Mouse (Mus musculus): ENCODE results near the gene Dock10. TPM values are rescaled to one million over a fixed set of nuclear protein-coding genes. Genes with fewer than 3 reads are reported as not detected.

Dock10 gene
- polyA plus RNA-seq, 1 experiment from 2014 or later: 2.9 TPM

DNA sequence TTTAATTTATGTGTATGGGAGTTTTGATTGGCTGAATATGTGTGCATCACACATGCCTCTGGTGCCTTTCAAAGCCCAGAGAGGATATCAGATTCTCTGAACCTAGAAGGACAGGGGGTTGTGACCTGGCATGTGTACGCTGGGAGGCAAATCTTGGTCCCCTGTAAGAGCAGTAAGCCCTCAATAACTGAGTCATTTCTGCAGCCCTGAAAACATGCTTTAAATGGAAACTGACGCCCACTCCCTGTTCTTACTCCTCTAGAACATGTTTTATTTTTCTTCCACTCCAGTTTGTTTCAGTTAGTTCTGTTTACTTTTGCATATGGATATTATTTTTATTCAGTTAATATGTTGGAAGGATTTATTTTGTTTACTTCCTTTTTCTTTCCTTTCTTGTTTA lies 139.2 kb downstream of the Dock10 start:
- 77% methylated on average over 2 of the region's 2 CpGs for WGBS

GRCm38 (mm10) chr1:80616671-80617070 lies 141.7 kb downstream of the Dock10 start:
- Histone ChIP-seq H3K9me3 (ENCODE audit: control insufficient read depth, low read length) (no peaks in the 10 kb centered on the region), H3K4me1 (ENCODE audit: control insufficient read depth, insufficient read depth, low read length) (no peaks in the 10 kb centered on the region), H3K27me3 (ENCODE audit: control insufficient read depth, insufficient read depth, low read length) (no peaks in the 10 kb centered on the region), H3K36me3 (ENCODE audit: control insufficient read depth, insufficient read depth, low read length) (no peaks in the 10 kb centered on the region), H3K4me2 (no peak overlapping the region), H3K9ac (ENCODE audit: low read length) (no peak overlapping the region), H3K4me3 (ENCODE audit: low read depth, low read length) (no peak overlapping the region), H3K27ac (ENCODE audit: low read depth, low read length) (no peak overlapping the region)
- no peak for ATAC-seq (ENCODE audit: low FRiP score)
- no peak for DNase-seq (ENCODE audit: low spot score, missing footprints)
- 89% methylated on average over 5 of the region's 5 CpGs for WGBS

More for the DNA sequence above, 139.2 kb downstream of the Dock10 start:
- no peak overlapping the region for H3K4me3 ChIP-seq (ENCODE audit: low read depth, low read length)
- no peaks in the 10 kb centered on the region for H3K9me3 ChIP-seq (ENCODE audit: control insufficient read depth, low read length)
- no peak overlapping the region for H3K27ac ChIP-seq (ENCODE audit: low read depth, low read length)
- H3K4me2 ChIP-seq: no peak overlapping the region
- H3K36me3 ChIP-seq (ENCODE audit: control insufficient read depth, insufficient read depth, low read length): no peaks in the 10 kb centered on the region
- DNase-seq (ENCODE audit: low spot score, missing footprints): no peak
- ATAC-seq (ENCODE audit: low FRiP score): no peak
- H3K9ac ChIP-seq (ENCODE audit: low read length): no peak overlapping the region
- no peaks in the 10 kb centered on the region for H3K4me1 ChIP-seq (ENCODE audit: control insufficient read depth, insufficient read depth, low read length)
- H3K27me3 ChIP-seq (ENCODE audit: control insufficient read depth, insufficient read depth, low read length): no peaks in the 10 kb centered on the region

DNA sequence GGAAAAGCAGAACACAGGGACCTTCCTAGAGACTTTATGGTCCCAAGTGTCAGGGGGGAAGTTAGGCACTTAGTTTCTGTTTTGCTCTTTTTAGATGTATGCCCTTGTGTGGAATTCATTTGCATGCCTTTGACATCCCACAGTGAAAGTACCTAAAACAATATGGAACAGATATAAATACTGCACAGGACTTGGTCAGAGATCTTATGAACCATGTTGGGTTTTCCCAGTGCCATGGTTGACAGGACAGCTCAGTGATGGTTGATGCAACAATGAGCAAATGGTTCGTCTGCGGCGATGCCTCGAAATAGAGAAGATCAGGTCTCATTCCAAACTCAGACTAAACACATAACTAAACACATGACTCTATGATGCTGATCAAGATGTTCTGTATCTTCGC lies 143.6 kb downstream of the Dock10 start:
- no peak overlapping the region for H3K4me2 ChIP-seq
- WGBS: 92% methylated on average over 5 of the region's 5 CpGs
- no peak overlapping the region for H3K9ac ChIP-seq (ENCODE audit: low read length)
- no peaks in the 10 kb centered on the region for H3K4me1 ChIP-seq (ENCODE audit: control insufficient read depth, insufficient read depth, low read length)
- H3K9me3 ChIP-seq (ENCODE audit: control insufficient read depth, low read length): no peaks in the 10 kb centered on the region
- H3K36me3 ChIP-seq (ENCODE audit: control insufficient read depth, insufficient read depth, low read length): no peaks in the 10 kb centered on the region
- no peak overlapping the region for H3K27ac ChIP-seq (ENCODE audit: low read depth, low read length)
- no peaks in the 10 kb centered on the region for H3K27me3 ChIP-seq (ENCODE audit: control insufficient read depth, insufficient read depth, low read length)
- ATAC-seq (ENCODE audit: low FRiP score) (no peak), DNase-seq (ENCODE audit: low spot score, missing footprints) (no peak)
- no peak overlapping the region for H3K4me3 ChIP-seq (ENCODE audit: low read depth, low read length)

- no peak for DNase-seq (ENCODE audit: low spot score, missing footprints)
- Histone ChIP-seq H3K4me1 (ENCODE audit: control insufficient read depth, insufficient read depth, low read length) (no peaks in the 10 kb centered on the region), H3K9me3 (ENCODE audit: control insufficient read depth, low read length) (no peaks in the 10 kb centered on the region), H3K4me2 (no peak overlapping the region), H3K4me3 (ENCODE audit: low read depth, low read length) (no peak overlapping the region), H3K36me3 (ENCODE audit: control insufficient read depth, insufficient read depth, low read length) (no peaks in the 10 kb centered on the region), H3K27ac (ENCODE audit: low read depth, low read length) (no peak overlapping the region), H3K27me3 (ENCODE audit: control insufficient read depth, insufficient read depth, low read length) (no peaks in the 10 kb centered on the region), H3K9ac (ENCODE audit: low read length) (no peak overlapping the region)
- no peak for ATAC-seq (ENCODE audit: low FRiP score)
- 87% methylated on average over 4 of the region's 4 CpGs for WGBS
Observed at GRCm38 (mm10) chr1:80613395-80614011, 144.8 kb downstream of the Dock10 start.

- ATAC-seq (ENCODE audit: low FRiP score) (no peak), DNase-seq (ENCODE audit: low spot score, missing footprints) (no peak)
- no peaks in the 10 kb centered on the region for H3K4me1 ChIP-seq (ENCODE audit: control insufficient read depth, insufficient read depth, low read length)
- no peak overlapping the region for H3K4me3 ChIP-seq (ENCODE audit: low read depth, low read length)
- WGBS: 82% methylated on average over 4 of the region's 4 CpGs
- no peak overlapping the region for H3K27ac ChIP-seq (ENCODE audit: low read depth, low read length)
- no peaks in the 10 kb centered on the region for H3K36me3 ChIP-seq (ENCODE audit: control insufficient read depth, insufficient read depth, low read length)
- no peaks in the 10 kb centered on the region for H3K27me3 ChIP-seq (ENCODE audit: control insufficient read depth, insufficient read depth, low read length)
- no peaks in the 10 kb centered on the region for H3K9me3 ChIP-seq (ENCODE audit: control insufficient read depth, low read length)
- H3K4me2 ChIP-seq: no peak overlapping the region
- no peak overlapping the region for H3K9ac ChIP-seq (ENCODE audit: low read length)
Observed at GRCm38 (mm10) chr1:80607546-80607945, 150.8 kb downstream of the Dock10 start.

DNA sequence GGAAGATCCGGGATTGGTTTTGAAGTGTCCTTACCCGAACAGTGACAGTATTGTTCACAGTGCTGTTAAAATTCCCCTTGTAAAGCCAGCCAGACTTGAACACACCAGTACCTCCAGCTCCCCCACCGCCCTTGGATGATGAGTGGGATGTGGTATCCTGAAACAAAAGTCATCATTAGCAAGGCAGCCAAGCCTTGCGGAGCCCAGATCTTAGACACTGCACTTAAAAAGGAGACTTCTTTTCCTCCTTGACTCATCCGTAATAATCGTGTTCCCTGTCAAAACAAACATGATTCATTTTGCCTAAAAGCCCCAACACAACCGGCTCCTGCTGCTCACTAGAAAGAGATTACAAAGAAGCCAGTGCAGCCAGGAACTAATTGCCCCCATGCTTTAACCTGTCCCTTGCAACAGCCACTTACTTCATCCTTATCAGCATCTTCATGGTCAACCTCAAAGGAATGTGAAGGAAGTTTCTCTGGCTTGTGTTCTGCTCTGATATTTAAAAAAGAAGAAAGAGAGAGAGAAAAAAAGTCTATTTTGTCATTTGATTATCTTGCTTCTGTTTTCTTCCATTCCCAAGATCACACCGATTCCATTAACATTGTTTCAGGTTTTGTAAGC lies 152.1 kb downstream of the Dock10 start:
- Histone ChIP-seq H3K4me3 (ENCODE audit: low read depth, low read length) (no peak overlapping the region), H3K9me3 (ENCODE audit: control insufficient read depth, low read length) (no peaks in the 10 kb centered on the region), H3K27ac (ENCODE audit: low read depth, low read length) (no peak overlapping the region), H3K4me2 (no peak overlapping the region), H3K36me3 (ENCODE audit: control insufficient read depth, insufficient read depth, low read length) (no peaks in the 10 kb centered on the region), H3K4me1 (ENCODE audit: control insufficient read depth, insufficient read depth, low read length) (no peaks in the 10 kb centered on the region), H3K27me3 (ENCODE audit: control insufficient read depth, insufficient read depth, low read length) (no peaks in the 10 kb centered on the region), H3K9ac (ENCODE audit: low read length) (no peak overlapping the region)
- DNase-seq (ENCODE audit: low spot score, missing footprints) (no peak), ATAC-seq (ENCODE audit: low FRiP score) (no peak)
- WGBS: 80% methylated on average over 8 of the region's 8 CpGs

- Histone ChIP-seq H3K9ac (ENCODE audit: low read length) (no peak overlapping the region), H3K4me2 (no peak overlapping the region), H3K4me1 (ENCODE audit: control insufficient read depth, insufficient read depth, low read length) (no peaks in the 10 kb centered on the region), H3K4me3 (ENCODE audit: low read depth, low read length) (no peak overlapping the region), H3K9me3 (ENCODE audit: control insufficient read depth, low read length) (no peaks in the 10 kb centered on the region), H3K36me3 (ENCODE audit: control insufficient read depth, insufficient read depth, low read length) (no peaks in the 10 kb centered on the region), H3K27me3 (ENCODE audit: control insufficient read depth, insufficient read depth, low read length) (no peaks in the 10 kb centered on the region), H3K27ac (ENCODE audit: low read depth, low read length) (no peak overlapping the region)
- DNase-seq (ENCODE audit: low spot score, missing footprints): no peak
- WGBS: 86% methylated on average over 2 of the region's 2 CpGs
- ATAC-seq (ENCODE audit: low FRiP score): no peak
Observed at GRCm38 (mm10) chr1:80604332-80604731, 154.0 kb downstream of the Dock10 start.

GRCm38 (mm10) chr1:80603081-80603480 lies 155.2 kb downstream of the Dock10 start:
- no peak overlapping the region for H3K27ac ChIP-seq (ENCODE audit: low read depth, low read length)
- no peaks in the 10 kb centered on the region for H3K9me3 ChIP-seq (ENCODE audit: control insufficient read depth, low read length)
- H3K27me3 ChIP-seq (ENCODE audit: control insufficient read depth, insufficient read depth, low read length): no peaks in the 10 kb centered on the region
- no peak overlapping the region for H3K4me2 ChIP-seq
- WGBS: 84% methylated on average over 2 of the region's 2 CpGs
- no peaks in the 10 kb centered on the region for H3K4me1 ChIP-seq (ENCODE audit: control insufficient read depth, insufficient read depth, low read length)
- no peak for DNase-seq (ENCODE audit: low spot score, missing footprints)
- ATAC-seq (ENCODE audit: low FRiP score): no peak
- H3K36me3 ChIP-seq (ENCODE audit: control insufficient read depth, insufficient read depth, low read length): no peaks in the 10 kb centered on the region
- H3K9ac ChIP-seq (ENCODE audit: low read length): no peak overlapping the region
- no peak overlapping the region for H3K4me3 ChIP-seq (ENCODE audit: low read depth, low read length)

GRCm38 (mm10) chr1:80583281-80583680 lies 175.0 kb downstream of the Dock10 start:
- no peak overlapping the region for H3K9ac ChIP-seq (ENCODE audit: low read length)
- DNase-seq (ENCODE audit: low spot score, missing footprints): no peak
- no peaks in the 10 kb centered on the region for H3K36me3 ChIP-seq (ENCODE audit: control insufficient read depth, insufficient read depth, low read length)
- no peaks in the 10 kb centered on the region for H3K27me3 ChIP-seq (ENCODE audit: control insufficient read depth, insufficient read depth, low read length)
- 87% methylated on average over 5 of the region's 5 CpGs for WGBS
- H3K9me3 ChIP-seq (ENCODE audit: control insufficient read depth, low read length): no peaks in the 10 kb centered on the region
- no peak overlapping the region for H3K27ac ChIP-seq (ENCODE audit: low read depth, low read length)
- H3K4me3 ChIP-seq (ENCODE audit: low read depth, low read length): no peak overlapping the region
- ATAC-seq (ENCODE audit: low FRiP score): no peak
- H3K4me1 ChIP-seq (ENCODE audit: control insufficient read depth, insufficient read depth, low read length): no peaks in the 10 kb centered on the region
- no peak overlapping the region for H3K4me2 ChIP-seq
